Mouse (Mus musculus): ENCODE data around the gene Add3.
A peak's percentile ranks its signal among the peaks of the same experiment; 100 is the strongest.

DNA sequence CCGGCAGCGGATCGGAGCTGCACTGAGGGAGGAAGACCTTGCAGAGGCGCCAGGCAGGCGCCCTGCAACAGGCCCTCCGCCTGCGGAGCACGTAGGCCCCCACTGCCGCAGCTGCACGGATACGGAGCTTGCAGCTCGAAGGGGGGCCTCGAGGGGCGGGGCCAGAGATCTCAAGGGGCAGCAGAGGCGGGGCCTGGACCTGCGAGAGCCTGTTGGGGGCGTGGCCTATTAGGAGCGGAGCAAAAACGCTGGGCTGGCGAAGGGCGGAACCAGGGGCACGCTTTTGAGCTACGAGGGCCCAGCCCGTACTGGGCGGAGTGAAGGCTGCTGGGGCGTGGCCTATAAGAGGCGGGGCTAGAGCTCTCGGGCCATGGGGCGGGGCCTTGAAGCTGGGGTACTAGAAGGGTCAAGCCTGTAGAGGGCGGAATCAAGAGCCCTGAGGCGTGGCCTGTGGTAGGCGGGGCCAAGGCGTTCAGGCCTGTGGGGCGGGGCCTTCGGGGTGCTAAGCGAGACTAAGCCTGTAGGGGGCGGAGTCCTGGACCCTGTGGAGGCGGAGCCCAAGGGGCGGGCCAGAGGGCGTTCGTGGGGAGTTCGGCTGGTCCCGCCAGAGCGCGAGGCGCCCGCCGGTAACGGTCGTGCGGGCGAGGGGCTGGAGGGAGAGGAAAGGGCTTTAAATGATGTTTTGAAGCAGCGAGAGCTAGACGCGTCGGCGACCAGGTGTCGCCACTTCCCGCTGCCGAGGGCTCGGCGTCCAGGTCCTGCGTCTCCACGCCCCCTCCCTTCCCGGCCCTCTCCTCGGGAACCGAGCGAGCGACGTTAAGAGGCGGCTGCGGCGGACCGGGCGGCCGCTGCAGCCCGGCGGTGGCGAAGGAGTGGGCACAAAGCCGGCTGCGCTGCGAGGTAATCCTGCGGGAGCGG lies 2.2 kb downstream of the Add3 start:
- TF ChIP-seq POLR2A (IDR thresholded peaks at IDR 0.05; ENCODE audit: borderline replicate concordance, low read depth, low read length) (peak; percentile 72; the same call in 1 of the 2 replicates), CTCF (IDR thresholded peaks at IDR 0.05; ENCODE audit: low read depth, low read length) (no peak)
